27 mouse cellular contexts compared by ENCODE assay signal in the genomic region with DNA sequence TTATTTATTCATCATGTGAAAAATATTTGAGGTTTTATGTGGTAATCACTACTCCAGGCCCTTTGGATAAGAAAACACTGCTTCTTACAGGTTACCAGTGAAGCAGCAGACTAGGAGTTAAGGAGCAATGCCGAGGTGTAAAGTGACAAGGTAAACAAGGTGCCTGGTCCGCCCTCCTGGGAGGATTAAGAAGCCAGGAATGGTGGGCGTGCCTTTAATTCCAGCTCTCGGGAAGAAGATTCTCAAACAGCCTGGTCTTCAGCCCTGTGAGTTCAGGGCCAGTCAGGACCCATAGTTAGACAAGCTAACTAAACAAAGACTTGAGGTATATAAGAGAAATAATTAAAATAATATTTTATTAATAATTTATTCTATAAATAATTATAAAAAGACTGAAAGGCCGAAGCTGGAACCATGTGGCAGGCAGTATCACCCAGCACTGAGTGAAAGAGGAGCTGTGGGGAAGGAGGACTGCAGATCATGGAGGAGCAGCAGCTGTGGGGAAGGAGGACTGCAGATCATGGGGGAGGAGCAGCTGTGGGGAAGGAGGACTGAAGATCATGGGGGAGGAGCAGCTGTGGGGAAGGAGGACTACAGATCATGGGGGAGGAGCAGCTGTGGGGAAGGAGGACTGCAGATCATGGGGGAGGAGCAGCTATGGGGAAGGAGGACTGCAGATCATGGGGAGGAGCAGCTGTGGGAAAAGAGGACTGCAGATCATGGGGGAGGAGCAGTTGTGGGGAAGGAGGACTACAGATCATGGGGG.
DNase-seq lines count a peak whose midpoint lies in the region; ATAC-seq and TF ChIP-seq lines count a peak whose summit lies in the region.
"Had no signal": no experiment of that assay in that cellular context is flagged by ENCODE, and none has a peak within 500 bp of the region (broad histone marks: within the 10 kb centered on the region; RNA-seq: fewer than 3 reads in every experiment).

No protein-coding gene starts in this region.

- peak; percentile 24 for DNase-seq in embryo, embryonic 10 days (ENCODE audit: low spot score)
- DNase-seq in embryo, embryonic 11 days, result no peak
- no peak for DNase-seq in kidney, adult 9 months
- peak; percentile 9 for DNase-seq in lung, postnatal 10 days
- no peak for DNase-seq in lung, postnatal 4 days
- DNase-seq in stomach, postnatal 0 days (ENCODE audit: low spot score), result peak; percentile 39
- DNase-seq in left cerebral cortex, postnatal 10 days (ENCODE audit: extremely low spot score in 1 of 2, low spot score in 2 of 2), result no peak
- DNase-seq: adrenal gland, postnatal 36 days; cerebellum, adult 18-20 months; cerebellum, postnatal 10 days; gastrocnemius, postnatal 25 days; heart, adult 11 months; kidney, postnatal 10 days; right cerebral cortex, postnatal 25 days; spleen, adult 18-20 months; thymus, adult 18-20 months; thymus, postnatal 25 days had no signal

- peak; percentile 75; the same call in 1 of the 2 replicates for ATAC-seq in kidney, embryonic 15.5 days (replicated peaks; ENCODE audit: low FRiP score)
- peak; percentile 66; the same call in 1 of the 2 replicates for ATAC-seq in stomach, postnatal 0 days (ENCODE audit: low FRiP score, low TSS enrichment)
- ATAC-seq: forebrain, embryonic 13.5 days; hindbrain, embryonic 16.5 days; Patski had no signal

- no peak overlapping the region for H3K4me2 ChIP-seq in kidney, embryonic 15.5 days
- no peak overlapping the region for H3K4me2 ChIP-seq in stomach, postnatal 0 days (replicated peaks; ENCODE audit: low read depth)
- H3K4me2 ChIP-seq: forebrain, embryonic 13.5 days; heart, embryonic 15.5 days; limb, embryonic 12.5 days; liver, embryonic 15.5 days; midbrain, embryonic 12.5 days had no signal

- H3K9me3 ChIP-seq in kidney, embryonic 15.5 days (replicated peaks), result no peaks in the 10 kb centered on the region
- no peaks in the 10 kb centered on the region for H3K9me3 ChIP-seq in stomach, postnatal 0 days (ENCODE audit: control insufficient read depth, low read length)
- H3K9me3 ChIP-seq: forebrain, embryonic 13.5 days; heart, embryonic 10.5 days; heart, embryonic 15.5 days; limb, embryonic 12.5 days; liver, embryonic 15.5 days; megakaryocyte, embryonic 14.5 days; midbrain, embryonic 12.5 days had no signal

- H3K27me3 ChIP-seq in kidney, embryonic 15.5 days, result no peaks in the 10 kb centered on the region
- H3K27me3 ChIP-seq in stomach, postnatal 0 days (ENCODE audit: control insufficient read depth, insufficient read depth, low read length), result no peaks in the 10 kb centered on the region
- H3K27me3 ChIP-seq: forebrain, embryonic 13.5 days; heart, embryonic 15.5 days; limb, embryonic 12.5 days; liver, embryonic 15.5 days; megakaryocyte, embryonic 14.5 days; midbrain, embryonic 12.5 days; Patski had no signal

- intact Hi-C loops in left cerebral cortex, postnatal 10 days (cut with DNase I), result no loop called here

- H3K36me3 ChIP-seq in kidney, embryonic 15.5 days, result peaks cover 23% of the 10 kb centered on the region
- peaks cover 5% of the 10 kb centered on the region; the same call in 1 of the 2 replicates for H3K36me3 ChIP-seq in stomach, postnatal 0 days (ENCODE audit: control insufficient read depth, insufficient read depth, low read length)

- H3K4me3 ChIP-seq in kidney, embryonic 15.5 days (replicated peaks), result no peak overlapping the region
- no peak overlapping the region for H3K4me3 ChIP-seq in stomach, postnatal 0 days (ENCODE audit: low read depth, low read length)
- H3K4me3 ChIP-seq: forebrain, embryonic 13.5 days; heart, embryonic 10.5 days; heart, embryonic 15.5 days; limb, embryonic 12.5 days; liver, embryonic 15.5 days; megakaryocyte, embryonic 14.5 days; midbrain, embryonic 12.5 days had no signal

- no peak for TF ChIP-seq EP300 in stomach, postnatal 0 days (optimal IDR thresholded peaks at IDR 0.05)

- no peak overlapping the region for H3K27ac ChIP-seq in kidney, embryonic 15.5 days
- no peak overlapping the region for H3K27ac ChIP-seq in stomach, postnatal 0 days (replicated peaks)
- H3K27ac ChIP-seq: forebrain, embryonic 13.5 days; heart, embryonic 10.5 days; heart, embryonic 15.5 days; limb, embryonic 12.5 days; liver, embryonic 15.5 days; midbrain, embryonic 12.5 days had no signal

- 41% methylated on average over 5 of the region's 5 CpGs for WGBS in kidney, embryonic 15.5 days
- WGBS in stomach, postnatal 0 days, result 24% methylated on average over 5 of the region's 5 CpGs

- no peak for TF ChIP-seq CTCF in stomach, postnatal 0 days (IDR thresholded peaks at IDR 0.05; ENCODE audit: low read depth)

- H3K9ac ChIP-seq in kidney, embryonic 15.5 days, result no peak overlapping the region
- H3K9ac ChIP-seq in stomach, postnatal 0 days (ENCODE audit: low read length), result no peak overlapping the region
- H3K9ac ChIP-seq: forebrain, embryonic 13.5 days; heart, embryonic 15.5 days; limb, embryonic 12.5 days; liver, embryonic 15.5 days; midbrain, embryonic 12.5 days had no signal

- no peaks in the 10 kb centered on the region for H3K4me1 ChIP-seq in kidney, embryonic 15.5 days
- H3K4me1 ChIP-seq in stomach, postnatal 0 days (replicated peaks; ENCODE audit: control insufficient read depth, insufficient read depth), result no peaks in the 10 kb centered on the region
- H3K4me1 ChIP-seq: forebrain, embryonic 13.5 days; heart, embryonic 10.5 days; heart, embryonic 15.5 days; limb, embryonic 12.5 days; liver, embryonic 15.5 days; midbrain, embryonic 12.5 days had no signal

Comparison
In these comparisons a context has a peak if more than half of its experiments do, and no peak if none do; other contexts are left out.
1. DNase-seq: peak in embryo, embryonic 10 days (single experiment), lung, postnatal 10 days (single experiment) and stomach, postnatal 0 days (single experiment); none in embryo, embryonic 11 days (single experiment), kidney, adult 9 months (single experiment), lung, postnatal 4 days (0 of 2) and left cerebral cortex, postnatal 10 days (0 of 2).